Mouse (Mus musculus) erythroblast, embryonic 14.5 days (primary cell): Measurements from ENCODE around the gene Vasn.

ENCODE experiments used
- GATA1 ChIP-seq: IDR thresholded peaks from 2 replicates; pipeline ENCODE4 v1.6.1; 2012; ENCODE audit warnings: low read length, inconsistent platforms, mixed read lengths
- TAL1 ChIP-seq: IDR thresholded peaks from 3 replicates; pipeline ENCODE4 v1.6.1; 2012; ENCODE audit warnings: low read length, inconsistent platforms, mixed read lengths

DNA sequence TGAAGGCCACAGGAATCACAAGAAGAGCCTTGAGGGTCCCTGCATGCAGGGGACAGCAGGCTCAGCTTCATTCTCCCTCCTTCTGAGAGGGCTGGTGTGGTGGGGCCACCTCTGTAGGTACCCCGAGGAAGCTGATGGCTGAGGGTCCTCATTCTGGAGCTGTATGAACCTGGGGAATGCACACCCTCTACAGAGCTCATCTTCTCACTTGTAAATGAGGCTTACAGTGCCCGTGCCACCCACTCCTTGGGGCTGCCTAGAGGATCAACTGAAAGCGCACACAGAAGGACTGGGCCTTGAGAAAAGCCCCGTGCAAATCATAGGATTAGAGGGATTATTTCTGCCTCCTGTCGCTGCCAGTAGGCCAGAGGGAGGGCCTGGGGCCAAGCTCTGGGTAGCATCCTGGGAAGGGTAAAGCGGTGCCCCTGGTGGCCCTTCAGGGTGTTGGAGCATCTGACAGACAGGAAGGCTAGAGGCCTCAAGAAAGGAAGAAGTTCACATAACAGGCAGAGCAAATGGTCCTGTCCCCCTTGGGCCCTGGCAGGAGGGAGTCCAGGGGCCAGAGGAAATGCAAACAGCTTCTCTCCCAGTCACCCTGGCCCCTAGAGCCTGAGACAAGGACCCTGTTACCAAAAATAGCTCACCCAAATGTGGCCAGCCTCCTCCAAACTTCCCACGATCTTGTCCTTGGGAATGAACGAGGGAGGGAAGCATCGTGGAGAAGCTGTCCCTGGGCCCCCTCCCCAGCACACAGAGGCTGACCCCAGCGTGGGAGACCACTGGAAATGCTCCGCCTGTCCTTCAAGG lies 16.2 kb downstream of the Vasn start:
- TF ChIP-seq TAL1 (no peak), GATA1 (no peak)
